8 mouse cellular contexts compared by ENCODE assay signal in genomic region chr7:45366652-45367019, GRCm38 (mm10). TPM values are rescaled to one million over a fixed set of nuclear protein-coding genes. Genes with fewer than 3 reads are reported as not detected.
A peak's percentile ranks its signal among the peaks of the same experiment; 100 is the strongest.
DNase-seq lines count a peak whose midpoint lies in the region; ATAC-seq and TF ChIP-seq lines count a peak whose summit lies in the region.

Gene Ppfia3 (minus strand): TSS chr7:45367019.

- no peak within 1 kb of the TSS for H3K27ac ChIP-seq in heart, embryonic 12.5 days (ENCODE audit: poor library complexity, severe bottlenecking)
- peak within 1 kb of the TSS; percentile 89 for H3K27ac ChIP-seq in forebrain, embryonic 16.5 days (ENCODE audit: low read length)
- H3K27ac ChIP-seq in limb, embryonic 13.5 days = no peak within 1 kb of the TSS

- peak within 1 kb of the TSS; percentile 77 for H3K9ac ChIP-seq in heart, embryonic 12.5 days
- H3K9ac ChIP-seq in forebrain, embryonic 16.5 days (replicated peaks; ENCODE audit: low read depth, low read length) = peak within 1 kb of the TSS; percentile 94
- peak within 1 kb of the TSS; percentile 78 for H3K9ac ChIP-seq in limb, embryonic 13.5 days

- ATAC-seq in heart, embryonic 12.5 days (ENCODE audit: insufficient number of reproducible peaks, low FRiP score) = 0 out of 2 replicates have a peak, but pooled peaks have one; percentile 5
- ATAC-seq in forebrain, embryonic 16.5 days = peak; percentile 39
- peak; percentile 26; the same call in 1 of the 2 replicates for ATAC-seq in limb, embryonic 13.5 days (ENCODE audit: low FRiP score, low read depth)
- no peak for ATAC-seq in CD4-positive, CD25-positive, alpha-beta regulatory T cell, adult 4 months

- DNase-seq in heart, adult 11 months = no peak
- no peak for DNase-seq in urinary bladder, postnatal 14 days (ENCODE audit: low spot score)
- no peak for DNase-seq in testis, postnatal 14 days (ENCODE audit: low spot score)

- peak within 1 kb of the TSS; percentile 66 for H3K4me3 ChIP-seq in heart, embryonic 12.5 days
- peak within 1 kb of the TSS; percentile 85 for H3K4me3 ChIP-seq in E14TG2a.4 (replicated peaks; ENCODE audit: low read length)
- H3K4me3 ChIP-seq in forebrain, embryonic 16.5 days (replicated peaks; ENCODE audit: low read length) = peak within 1 kb of the TSS; percentile 85
- peak within 1 kb of the TSS; percentile 68 for H3K4me3 ChIP-seq in limb, embryonic 13.5 days

- peaks cover 73% of the 10 kb centered on the region for H3K27me3 ChIP-seq in heart, embryonic 12.5 days (replicated peaks)
- peaks cover 47% of the 10 kb centered on the region for H3K27me3 ChIP-seq in E14TG2a.4 (ENCODE audit: insufficient read depth, low read length)
- H3K27me3 ChIP-seq in forebrain, embryonic 16.5 days (replicated peaks; ENCODE audit: control insufficient read depth, insufficient read depth, low read length) = peaks cover 9% of the 10 kb centered on the region
- H3K27me3 ChIP-seq in limb, embryonic 13.5 days = peaks cover 71% of the 10 kb centered on the region

- H3K9me3 ChIP-seq in heart, embryonic 12.5 days (replicated peaks) = no peaks in the 10 kb centered on the region
- no peaks in the 10 kb centered on the region for H3K9me3 ChIP-seq in E14TG2a.4 (ENCODE audit: low read length)
- H3K9me3 ChIP-seq in forebrain, embryonic 16.5 days (ENCODE audit: control insufficient read depth, low read length) = no peaks in the 10 kb centered on the region
- H3K9me3 ChIP-seq in limb, embryonic 13.5 days = no peaks in the 10 kb centered on the region

- no peaks in the 10 kb centered on the region for H3K36me3 ChIP-seq in heart, embryonic 12.5 days
- peaks cover 7% of the 10 kb centered on the region; the same call in 1 of the 2 replicates for H3K36me3 ChIP-seq in E14TG2a.4 (ENCODE audit: insufficient read depth, low read length)
- no peaks in the 10 kb centered on the region for H3K36me3 ChIP-seq in forebrain, embryonic 16.5 days (ENCODE audit: control insufficient read depth, insufficient read depth)
- no peaks in the 10 kb centered on the region for H3K36me3 ChIP-seq in limb, embryonic 13.5 days

- H3K4me2 ChIP-seq in heart, embryonic 12.5 days = peak within 1 kb of the TSS; percentile 99
- H3K4me2 ChIP-seq in forebrain, embryonic 16.5 days (ENCODE audit: low read length) = peak within 1 kb of the TSS; percentile 60
- peak within 1 kb of the TSS; percentile 97 for H3K4me2 ChIP-seq in limb, embryonic 13.5 days (replicated peaks)

- under 1% methylated on average over 25 of the region's 26 CpGs for WGBS in heart, embryonic 12.5 days
- 0% methylated on average over 21 of the region's 26 CpGs for WGBS in forebrain, embryonic 16.5 days
- 0% methylated on average over 23 of the region's 26 CpGs for WGBS in limb, embryonic 13.5 days

- TF ChIP-seq CTCF in E14TG2a.4 (conservative IDR thresholded peaks at IDR 0.05; ENCODE audit: low read length) = no peak

- peaks cover 38% of the 10 kb centered on the region for H3K4me1 ChIP-seq in heart, embryonic 12.5 days (replicated peaks)
- peaks cover 61% of the 10 kb centered on the region for H3K4me1 ChIP-seq in E14TG2a.4 (replicated peaks; ENCODE audit: low read depth, low read length)
- peaks cover 46% of the 10 kb centered on the region for H3K4me1 ChIP-seq in forebrain, embryonic 16.5 days (replicated peaks; ENCODE audit: control insufficient read depth, insufficient read depth, low read length)
- peaks cover 45% of the 10 kb centered on the region for H3K4me1 ChIP-seq in limb, embryonic 13.5 days

RNA-seq across cellular contexts. Expression of gene Ppfia3, which starts in this region (rescaled TPM):
- polyA plus RNA-seq in heart, embryonic 12.5 days (2016; fragmentation: Nextera tagmentation; extraction: Ambion mirVana) = 2.6 and 3.3 TPM in 2 replicates
- 16.1 and 19.7 TPM in 2 replicates for polyA plus RNA-seq in forebrain, embryonic 16.5 days (2015; fragmentation: Nextera tagmentation; extraction: Ambion mirVana)
- 5.2 and 6.9 TPM in 2 replicates for polyA plus RNA-seq in limb, embryonic 13.5 days (2015; fragmentation: Nextera tagmentation; extraction: Ambion mirVana)
- polyA plus RNA-seq in CD4-positive, CD25-positive, alpha-beta regulatory T cell, adult 4 months (2017; shearing (Covaris generic)) = not detected
